Mouse (Mus musculus): ENCODE results near the gene Sorcs2. TPM values are rescaled to one million over a fixed set of nuclear protein-coding genes. Genes with fewer than 3 reads are reported as not detected.
"Not testable (repeated sequence)": the region's sequence is repeated elsewhere in the genome, so short reads cannot be mapped to it uniquely, and the experiment has no call there.

The Sorcs2 gene
- total RNA-seq, 1 experiment from 2014 or later: 1.4 TPM

DNA sequence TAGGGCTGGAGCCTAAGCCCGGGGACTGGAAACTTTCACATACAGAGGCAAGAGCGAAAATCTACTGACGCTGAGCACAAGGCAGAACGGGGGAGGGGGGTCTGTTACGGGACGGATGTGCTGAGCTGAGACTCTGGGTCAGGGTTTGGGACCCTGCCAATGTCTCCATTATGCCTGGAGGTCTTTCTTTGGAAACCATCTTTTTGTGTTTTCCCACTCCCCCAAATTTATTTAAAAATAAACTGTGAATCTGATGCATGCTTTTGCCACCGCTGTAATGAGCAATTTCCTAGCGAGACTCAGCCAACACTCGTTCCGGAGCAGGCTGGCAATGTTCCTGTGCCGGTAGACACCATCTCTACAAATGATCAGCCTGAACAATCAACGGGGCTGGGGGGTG, 137.1 kb downstream of the Sorcs2 start:
- ATAC-seq (replicated peaks; ENCODE audit: insufficient number of reproducible peaks, low FRiP score, low TSS enrichment, poor library complexity, severe bottlenecking): no peak

DNA sequence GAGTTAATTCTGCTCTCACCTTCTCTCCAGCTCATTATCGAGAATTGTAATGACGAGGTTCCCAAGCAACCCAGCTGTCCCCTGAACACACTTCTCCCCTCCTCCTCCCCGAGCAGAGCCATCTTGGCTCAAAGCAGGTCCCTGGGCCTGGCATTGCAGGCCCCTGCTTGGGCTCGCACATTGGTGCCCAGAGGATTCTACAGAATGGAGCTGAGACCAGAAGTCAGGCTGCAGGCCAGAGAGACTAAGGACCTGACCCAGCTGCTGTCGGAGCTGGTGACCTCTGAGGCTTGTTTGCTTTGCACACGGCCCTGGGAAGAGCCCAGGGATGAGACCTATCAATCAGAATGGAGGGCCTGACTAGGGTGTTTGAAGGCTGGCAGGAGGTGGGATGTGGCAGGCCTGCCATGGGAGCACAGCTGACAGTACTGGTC, 138.2 kb downstream of the Sorcs2 start:
- ATAC-seq (replicated peaks; ENCODE audit: insufficient number of reproducible peaks, low FRiP score, low TSS enrichment, poor library complexity, severe bottlenecking): no peak

- no peak for ATAC-seq (replicated peaks; ENCODE audit: insufficient number of reproducible peaks, low FRiP score, low TSS enrichment, poor library complexity, severe bottlenecking)
These were observed 139.4 kb downstream of the Sorcs2 start for GRCm38 (mm10) chr5:36258387-36259181.

DNA sequence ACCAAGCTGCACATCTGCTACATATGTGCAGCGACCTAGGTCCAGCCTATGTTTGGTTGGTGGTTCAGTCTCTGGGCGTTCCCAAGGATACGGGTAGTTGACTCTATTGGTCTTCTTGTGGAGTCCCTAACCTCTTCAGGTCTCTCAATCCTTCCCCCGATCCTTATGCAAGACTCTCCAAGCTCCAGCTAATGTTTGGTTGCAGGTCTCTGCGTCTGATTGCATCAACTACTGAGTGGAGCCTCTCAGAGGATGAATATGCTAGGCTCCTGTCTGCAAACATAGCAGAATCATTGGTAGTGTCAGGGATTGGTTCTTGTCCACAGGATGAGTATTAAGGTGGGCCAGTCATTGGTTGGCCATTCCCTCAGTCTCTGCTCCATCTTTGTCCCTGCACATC, 140.9 kb downstream of the Sorcs2 start:
- no peak for ATAC-seq (replicated peaks; ENCODE audit: insufficient number of reproducible peaks, low FRiP score, low TSS enrichment, poor library complexity, severe bottlenecking)

- no peak for ATAC-seq (replicated peaks; ENCODE audit: insufficient number of reproducible peaks, low FRiP score, low TSS enrichment, poor library complexity, severe bottlenecking)
These were observed 143.1 kb downstream of the Sorcs2 start for GRCm38 (mm10) chr5:36254642-36255516.

DNA sequence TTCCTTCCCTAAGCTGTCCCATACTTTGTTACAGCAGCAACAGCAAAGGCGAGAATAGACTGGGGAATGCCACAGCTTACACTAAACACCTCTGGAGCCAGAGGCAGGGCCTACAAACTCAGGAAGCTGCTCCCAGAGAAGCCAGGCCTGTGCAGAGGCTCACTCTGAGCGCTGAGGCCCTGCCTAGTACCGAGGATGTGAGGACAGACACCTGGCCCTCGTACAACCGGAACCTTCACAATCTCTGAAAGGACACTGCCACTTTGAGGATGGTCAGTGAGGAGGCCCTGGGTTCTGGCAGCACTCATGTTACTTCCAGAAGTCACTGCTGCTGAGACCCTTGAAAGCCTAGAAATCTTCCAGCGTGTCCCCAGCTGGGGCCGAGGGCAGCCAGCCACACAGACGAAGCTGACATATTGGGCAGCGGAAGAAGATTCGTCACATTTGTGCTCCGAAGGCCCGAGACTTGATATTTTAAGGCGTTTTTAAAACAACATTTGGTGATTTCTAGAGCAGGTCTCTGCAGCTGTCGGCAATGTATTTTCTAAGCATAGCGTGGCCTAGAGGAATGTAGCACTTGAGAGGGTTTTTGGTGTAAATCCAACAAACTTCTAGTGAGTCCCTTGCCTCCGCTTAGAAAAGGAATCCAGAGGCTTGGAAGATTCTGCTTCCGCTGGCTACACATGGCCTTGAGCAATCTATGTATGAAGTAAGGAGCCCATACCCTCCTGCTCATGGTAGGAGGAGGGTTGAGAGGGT, 145.0 kb downstream of the Sorcs2 start:
- no peak for ATAC-seq (replicated peaks; ENCODE audit: insufficient number of reproducible peaks, low FRiP score, low TSS enrichment, poor library complexity, severe bottlenecking)

GRCm38 (mm10) chr5:36248022-36248421, 149.9 kb downstream of the Sorcs2 start:
- ATAC-seq (replicated peaks; ENCODE audit: insufficient number of reproducible peaks, low FRiP score, low TSS enrichment, poor library complexity, severe bottlenecking): no peak

GRCm38 (mm10) chr5:36237526-36237925, 160.4 kb downstream of the Sorcs2 start:
- not testable (repeated sequence) for ATAC-seq (replicated peaks; ENCODE audit: insufficient number of reproducible peaks, low FRiP score, low TSS enrichment, poor library complexity, severe bottlenecking)

DNA sequence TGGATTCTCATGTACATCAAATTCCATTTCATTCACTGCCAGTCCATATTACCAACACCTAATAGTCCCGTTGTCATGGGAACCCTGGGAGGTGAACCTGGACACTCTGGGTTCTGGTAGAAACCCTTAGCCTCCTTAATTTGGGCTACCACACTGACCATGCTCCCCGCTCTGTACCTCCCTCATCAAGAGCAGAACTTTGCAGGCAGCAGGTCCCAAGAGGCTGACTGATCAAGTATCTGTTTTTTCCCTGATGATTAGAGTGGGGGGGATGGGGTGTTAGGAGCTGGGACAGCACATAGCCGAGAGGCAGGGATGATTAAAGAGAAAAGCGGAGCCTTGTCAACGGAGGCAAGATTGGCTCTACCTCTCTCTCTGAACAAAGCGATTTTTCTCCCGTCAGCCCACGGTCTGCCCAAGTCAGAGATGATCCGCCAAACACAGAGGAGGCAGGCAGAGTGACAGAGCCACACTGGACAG, 167.6 kb downstream of the Sorcs2 start:
- ATAC-seq (replicated peaks; ENCODE audit: insufficient number of reproducible peaks, low FRiP score, low TSS enrichment, poor library complexity, severe bottlenecking): no peak

DNA sequence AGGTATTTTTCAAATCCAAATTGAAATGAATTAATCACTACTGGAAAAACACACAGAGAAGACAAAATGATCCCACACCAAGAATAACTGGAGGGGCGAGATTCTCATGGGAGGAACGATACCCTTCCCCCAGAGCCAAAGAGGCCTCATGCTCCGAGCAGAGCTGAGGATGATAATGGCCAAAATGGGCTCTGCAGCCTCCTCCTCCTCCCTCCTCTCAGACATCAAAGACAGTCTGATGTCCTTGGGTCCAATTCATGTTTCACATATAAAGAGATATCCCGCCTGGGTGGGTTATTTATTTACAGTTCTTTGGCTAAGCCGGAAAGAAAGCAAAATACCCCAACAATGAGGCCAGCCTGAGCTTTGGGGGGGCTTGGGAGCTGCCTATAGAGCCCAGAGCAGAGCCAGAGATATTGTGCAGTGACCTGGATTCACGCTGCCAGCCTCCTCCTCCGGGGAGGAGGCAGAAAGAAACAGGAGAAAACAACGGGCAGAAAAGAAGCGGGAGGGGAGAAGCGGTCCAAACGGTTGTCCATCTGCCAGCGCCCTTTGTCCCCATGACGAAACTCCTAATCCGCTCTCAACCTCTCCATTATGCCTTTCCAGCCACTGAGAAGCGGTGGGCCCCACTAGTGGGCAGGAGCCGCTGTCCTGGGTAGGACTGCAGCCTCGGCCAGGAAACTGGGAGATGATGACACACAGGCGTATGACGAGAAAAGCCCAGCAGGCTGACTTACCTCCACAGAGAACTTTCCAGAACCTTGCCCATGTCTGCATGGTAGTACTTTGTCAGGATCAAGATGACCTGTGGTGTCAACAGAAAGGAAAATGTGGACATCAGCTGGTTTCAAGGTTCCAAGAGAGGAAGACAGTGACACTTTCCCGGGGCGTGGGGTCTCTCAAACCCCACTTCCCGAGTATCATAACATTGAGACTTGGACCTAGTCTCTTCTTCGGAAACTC, 169.3 kb downstream of the Sorcs2 start:
- ATAC-seq (replicated peaks; ENCODE audit: insufficient number of reproducible peaks, low FRiP score, low TSS enrichment, poor library complexity, severe bottlenecking): no peak

- no peak for ATAC-seq (replicated peaks; ENCODE audit: insufficient number of reproducible peaks, low FRiP score, low TSS enrichment, poor library complexity, severe bottlenecking)
These were observed 171.6 kb downstream of the Sorcs2 start for GRCm38 (mm10) chr5:36226296-36226695.

DNA sequence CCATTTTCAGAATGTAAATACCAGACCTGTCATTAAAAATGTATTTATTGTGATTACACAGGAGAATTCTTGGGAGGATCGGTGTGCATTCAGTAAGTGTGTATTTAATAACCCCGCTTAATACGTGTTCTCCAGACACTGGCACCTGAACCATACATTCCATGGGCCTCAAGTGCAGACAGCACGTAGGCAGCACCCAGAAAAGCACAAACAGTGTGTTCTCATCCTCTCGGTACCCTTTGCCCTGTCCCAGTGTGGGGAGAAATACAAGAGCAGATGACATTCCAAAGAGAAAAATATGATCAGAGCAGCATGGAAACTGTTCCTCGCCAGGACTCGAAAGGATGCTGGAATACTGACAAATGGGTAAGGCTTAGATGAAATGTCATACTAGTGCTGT, 172.1 kb downstream of the Sorcs2 start:
- ATAC-seq (replicated peaks; ENCODE audit: insufficient number of reproducible peaks, low FRiP score, low TSS enrichment, poor library complexity, severe bottlenecking): no peak

- ATAC-seq (replicated peaks; ENCODE audit: insufficient number of reproducible peaks, low FRiP score, low TSS enrichment, poor library complexity, severe bottlenecking): no peak
These were observed 174.2 kb downstream of the Sorcs2 start for GRCm38 (mm10) chr5:36223787-36224186.

DNA sequence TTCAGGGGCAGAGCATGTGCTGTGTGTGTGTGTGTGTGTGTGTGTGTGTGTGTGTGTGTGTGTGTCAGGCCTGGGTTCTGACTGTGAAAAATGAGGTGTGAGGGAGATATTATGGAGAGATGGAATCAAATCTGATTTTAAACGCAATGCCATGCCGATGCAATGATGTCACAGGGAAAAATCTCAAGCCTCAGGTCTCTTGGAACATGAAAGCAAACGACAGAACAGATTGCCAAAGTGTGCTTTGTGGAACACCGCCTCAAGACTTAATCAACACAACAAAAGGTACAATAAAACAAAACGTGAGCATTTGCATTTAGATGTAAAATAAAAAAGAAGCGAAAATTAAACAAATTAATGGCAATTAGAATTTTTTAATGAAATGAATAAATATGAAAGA, 177.3 kb downstream of the Sorcs2 start:
- no peak for ATAC-seq (replicated peaks; ENCODE audit: insufficient number of reproducible peaks, low FRiP score, low TSS enrichment, poor library complexity, severe bottlenecking)

GRCm38 (mm10) chr5:36220105-36220504, 177.8 kb downstream of the Sorcs2 start:
- ATAC-seq (replicated peaks; ENCODE audit: insufficient number of reproducible peaks, low FRiP score, low TSS enrichment, poor library complexity, severe bottlenecking): no peak

- no peak for ATAC-seq (replicated peaks; ENCODE audit: insufficient number of reproducible peaks, low FRiP score, low TSS enrichment, poor library complexity, severe bottlenecking)
These were observed 184.6 kb downstream of the Sorcs2 start for GRCm38 (mm10) chr5:36213310-36213709.

DNA sequence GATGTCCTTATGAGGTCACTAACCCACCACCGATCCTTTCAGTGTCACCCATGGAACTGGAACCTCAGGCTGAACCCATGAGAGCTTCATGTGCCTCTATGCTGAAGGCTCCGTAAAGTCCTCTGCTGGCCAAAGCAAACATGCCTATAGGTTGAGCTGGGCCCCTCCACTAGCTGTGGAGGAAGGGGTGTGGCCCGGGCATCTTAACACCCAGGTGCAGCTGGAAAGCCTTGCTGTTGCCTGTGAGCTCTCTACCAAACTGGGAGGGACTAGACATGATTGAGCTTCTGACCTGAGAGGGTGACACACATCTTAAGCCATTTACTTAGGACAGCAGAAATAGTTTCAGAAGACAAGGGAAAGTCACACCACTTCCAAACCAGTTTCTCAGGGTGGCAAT, 189.1 kb downstream of the Sorcs2 start:
- ATAC-seq (replicated peaks; ENCODE audit: insufficient number of reproducible peaks, low FRiP score, low TSS enrichment, poor library complexity, severe bottlenecking): no peak

DNA sequence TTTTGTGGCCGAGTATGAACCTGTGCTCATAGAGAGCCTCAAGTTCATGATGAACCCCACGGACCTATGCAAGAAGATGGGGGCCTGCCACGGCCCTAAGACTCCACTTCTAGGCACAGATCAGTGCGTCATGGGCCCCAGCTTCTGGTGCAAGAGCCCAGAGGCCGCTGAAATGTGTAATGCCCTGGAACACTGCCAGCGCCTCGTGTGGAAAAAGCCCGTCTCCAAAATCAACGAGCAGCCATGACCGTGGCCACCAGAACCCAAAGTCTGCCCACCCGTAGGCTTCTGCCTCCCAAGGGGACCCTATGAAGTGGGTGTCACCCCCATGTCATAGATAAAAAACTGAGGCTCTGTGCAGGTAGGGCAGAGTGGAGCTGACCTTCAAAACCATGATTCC, 192.5 kb downstream of the Sorcs2 start:
- no peak for ATAC-seq (replicated peaks; ENCODE audit: insufficient number of reproducible peaks, low FRiP score, low TSS enrichment, poor library complexity, severe bottlenecking)

Measured in monocyte, adult 5-6 weeks (primary cell).